Mouse (Mus musculus) ES-Bruce4 (cell line): ENCODE results near the gene Gnaq.

Experiments used
- EP300 ChIP-seq: IDR thresholded peaks from 2 replicates; pipeline ENCODE4 v1.6.1; 2011; ENCODE audit warnings: low read depth, low read length; ENCODE audit not compliant: insufficient read depth
- POLR2A ChIP-seq: IDR thresholded peaks from one replicate; pipeline ENCODE4 v1.8.1; 2011; ENCODE audit warnings: low read length; ENCODE audit not compliant: insufficient read depth

- TF ChIP-seq POLR2A (no peak), EP300 (no peak)
Measured at GRCm38 (mm10) chr19:16223126-16223525, 90.5 kb downstream of the Gnaq start.
